Mouse (Mus musculus) frontal cortex, postnatal 10 days (tissue): Measurements from ENCODE around the gene Mreg.

Experiments
- DNase-seq, 2 experiments: peaks; one replicate each; pipeline ENCODE4 v3.0.0; 2022; ENCODE audit warnings: low spot score in 2 of 2, mixed read lengths in 1 of 2

Gene Mreg

GRCm38 (mm10) chr1:72191449-72191848 is 20.7 kb downstream of the Mreg start:
- no peak for DNase-seq

DNA sequence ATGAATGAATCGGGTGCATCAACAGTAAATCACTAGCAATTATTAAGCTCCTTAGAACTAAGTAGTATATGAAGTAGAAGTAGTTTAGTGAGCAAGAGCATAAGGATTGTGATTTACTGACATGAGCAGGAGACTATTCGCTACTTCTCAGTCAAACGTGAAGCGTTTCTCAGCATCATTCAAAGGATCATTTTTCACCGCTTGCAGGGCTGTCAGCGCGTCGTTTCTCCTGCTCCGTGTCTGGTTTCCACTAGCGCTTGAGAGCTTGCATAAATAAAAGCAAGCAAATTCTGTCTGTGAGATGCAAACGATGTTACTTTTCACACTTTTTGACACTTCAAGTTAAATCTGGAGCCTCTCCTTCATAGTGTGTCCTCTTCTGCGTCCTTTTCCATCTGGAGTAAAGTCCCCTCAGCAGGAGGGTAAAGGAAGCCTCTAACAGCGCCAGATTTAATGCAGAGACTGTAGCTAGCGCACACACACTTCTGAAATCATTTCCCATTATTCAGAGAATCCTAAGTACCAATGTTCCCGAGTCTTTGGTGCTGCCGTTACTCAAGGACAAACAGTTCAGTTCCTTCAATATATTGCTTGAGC is 23.9 kb downstream of the Mreg start:
- no peak for DNase-seq

DNA sequence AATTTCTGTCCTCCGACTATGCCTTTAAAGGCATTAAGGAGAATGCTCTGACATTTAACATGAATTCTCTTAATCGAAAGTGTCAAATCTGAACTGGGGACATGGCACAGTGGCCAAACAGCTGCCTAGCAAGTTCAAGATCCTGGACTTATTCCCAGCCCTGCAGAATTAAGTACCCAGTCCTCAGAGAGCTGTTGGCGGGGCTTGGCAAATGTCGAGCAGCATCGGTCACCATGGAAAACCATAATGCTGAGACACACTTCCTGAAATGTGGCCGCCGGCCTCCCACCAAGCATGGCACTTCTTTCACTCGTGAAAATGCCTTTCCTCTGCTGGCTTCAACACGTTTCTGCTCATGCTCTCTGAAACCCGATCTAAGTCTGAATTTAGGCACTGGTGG is 24.6 kb downstream of the Mreg start:
- DNase-seq, result no peak

DNA sequence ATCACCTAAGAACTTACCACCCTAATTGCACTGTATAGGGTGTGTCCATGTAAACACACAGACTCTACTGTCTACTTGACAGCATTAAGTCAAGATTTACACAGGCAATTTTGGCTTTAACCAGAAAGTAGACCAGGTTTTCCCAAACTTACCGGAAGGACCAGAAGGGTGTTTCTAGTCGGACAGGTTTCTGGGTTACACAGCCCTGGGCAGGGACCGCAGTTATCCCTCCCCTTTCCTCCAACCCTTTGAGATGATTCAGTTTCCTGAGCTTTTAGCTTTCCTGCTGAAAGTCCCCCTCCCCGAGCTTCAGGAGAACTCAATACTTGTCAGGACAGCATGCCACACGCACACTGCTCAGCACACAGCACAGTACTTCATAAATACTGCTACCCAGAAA is 26.0 kb downstream of the Mreg start:
- DNase-seq, result no peak

DNA sequence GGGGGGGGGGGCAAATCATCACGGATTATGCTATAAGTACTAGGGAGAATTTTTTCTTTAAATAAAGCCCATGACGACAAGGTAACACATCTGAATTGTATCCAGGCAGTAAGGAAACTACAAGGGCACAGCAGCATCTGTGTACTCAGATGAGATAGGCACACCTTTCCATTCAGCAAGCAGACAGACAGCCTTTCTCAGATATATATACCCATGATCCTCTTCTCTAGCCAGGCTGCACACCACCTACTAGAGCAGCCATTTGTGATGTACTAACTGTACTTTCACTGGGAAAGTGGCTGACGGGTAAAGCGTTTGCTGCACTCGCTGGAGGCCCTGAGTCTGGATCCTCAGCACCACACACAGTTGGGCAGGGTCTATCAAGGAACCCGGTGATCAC is 28.6 kb downstream of the Mreg start:
- no peak for DNase-seq

- no peak for DNase-seq
Measured at GRCm38 (mm10) chr1:72182930-72183499, 29.1 kb downstream of the Mreg start.

DNA sequence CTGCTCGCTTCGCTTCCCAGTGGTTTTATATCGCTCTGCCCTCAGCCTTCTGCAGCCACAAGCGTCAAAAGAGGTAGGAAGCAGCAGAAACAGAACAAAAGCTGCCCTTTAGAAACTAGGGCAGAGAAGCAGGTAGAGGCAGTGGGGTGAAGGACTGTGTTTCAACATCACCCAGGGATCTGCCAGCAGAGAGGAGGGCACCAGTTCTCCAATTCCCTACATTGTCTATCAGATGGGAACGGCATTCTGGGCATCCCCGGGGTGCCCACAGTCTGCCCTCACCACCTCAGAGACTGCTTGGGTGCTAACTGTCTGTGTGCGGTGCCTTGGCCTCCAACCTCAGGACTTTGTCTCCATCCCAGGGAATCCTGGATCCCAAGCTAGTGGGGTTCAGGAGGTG is 32.2 kb downstream of the Mreg start:
- DNase-seq, result no peak

GRCm38 (mm10) chr1:72176239-72176638 is 35.9 kb downstream of the Mreg start:
- no peak for DNase-seq

GRCm38 (mm10) chr1:72174183-72174582 is 37.9 kb downstream of the Mreg start:
- no peak for DNase-seq

DNA sequence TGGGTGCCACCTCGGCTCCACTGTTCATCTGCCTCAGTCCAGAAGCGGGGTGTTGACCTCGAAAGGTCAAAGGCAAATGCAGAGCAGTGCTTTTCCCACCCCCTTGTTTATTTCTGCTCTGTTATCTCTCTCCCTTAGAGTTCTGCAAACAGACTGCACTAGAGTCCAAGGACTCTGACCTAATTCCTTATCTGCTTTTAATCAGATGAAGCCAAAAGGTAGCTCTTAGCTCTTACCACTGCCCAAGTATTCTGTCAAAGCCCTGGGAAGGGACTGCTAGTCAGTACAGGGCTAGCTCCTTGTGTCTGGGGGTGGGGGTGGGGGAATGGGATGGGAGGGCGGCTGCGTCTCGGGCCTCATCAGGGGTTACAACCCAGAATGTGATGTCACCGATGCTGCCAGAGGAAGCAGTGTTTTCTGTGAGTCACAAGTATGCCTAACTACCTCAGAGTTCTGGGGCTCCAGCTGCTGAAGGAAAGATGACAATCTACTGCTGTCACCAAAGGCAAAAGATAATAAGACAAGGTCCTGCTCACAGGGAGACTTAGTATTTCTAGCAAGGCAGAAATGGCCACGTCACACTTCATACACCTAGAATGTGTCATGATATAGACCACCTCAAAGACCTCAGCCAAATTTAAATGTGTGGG is 38.6 kb downstream of the Mreg start:
- DNase-seq, result no peak

DNA sequence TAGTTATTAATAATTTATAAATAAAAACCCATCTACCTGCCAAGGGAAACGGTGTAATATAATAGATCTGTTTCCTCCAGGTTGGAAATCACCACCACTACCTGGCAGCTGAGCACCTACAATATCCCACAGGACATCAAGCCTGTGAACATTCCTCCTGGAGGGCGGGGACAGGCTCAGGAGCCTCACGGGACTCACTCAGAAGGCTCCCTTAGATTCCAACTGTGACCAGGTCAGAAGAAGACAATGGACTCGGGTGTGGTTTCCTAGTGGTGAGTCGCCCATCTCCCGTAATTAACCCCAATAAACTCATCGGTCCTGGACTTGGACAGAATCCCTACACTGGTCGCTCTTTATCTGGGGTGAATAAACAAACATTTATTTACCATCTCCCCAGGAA is 39.3 kb downstream of the Mreg start:
- no peak for DNase-seq

DNA sequence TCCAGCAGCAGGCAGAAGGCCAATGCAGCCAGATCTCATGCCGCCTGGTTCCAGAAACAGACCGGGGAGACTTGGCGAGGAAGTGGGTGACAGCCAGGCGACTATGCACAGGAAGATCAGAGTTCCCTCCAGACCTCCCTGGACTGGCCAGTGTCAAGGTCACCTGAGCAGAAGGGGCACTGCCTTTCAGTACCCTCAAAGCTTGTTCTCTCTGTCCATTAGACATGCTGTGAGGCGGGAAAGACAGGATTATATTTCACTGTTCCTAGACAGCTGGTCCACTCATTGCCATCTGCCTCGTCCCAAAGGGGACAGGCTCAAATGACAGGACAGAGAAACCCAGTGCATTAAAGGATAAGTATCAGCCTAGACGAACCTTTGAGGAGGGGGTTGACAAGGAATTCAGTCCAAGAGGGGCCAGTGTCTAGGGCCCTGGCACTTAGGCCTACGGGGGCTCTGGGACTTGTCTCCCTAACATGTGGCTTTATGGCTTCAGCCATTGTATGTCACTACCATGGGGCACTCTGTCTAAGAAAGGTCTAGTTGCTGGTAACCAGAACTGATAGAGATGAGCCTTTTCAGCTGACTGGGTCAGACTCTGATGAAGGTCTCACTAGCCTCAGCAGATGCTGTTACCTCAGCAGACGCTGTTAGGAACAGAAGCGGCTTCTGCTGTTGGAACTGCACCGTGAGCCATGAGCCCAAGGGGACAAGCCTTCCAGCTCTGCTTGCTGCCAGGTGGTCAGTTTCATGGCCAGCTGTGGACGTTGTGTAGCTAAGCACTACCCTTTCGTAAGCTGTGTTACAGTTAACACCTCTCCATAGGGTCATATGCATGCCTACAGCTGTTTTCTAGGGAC is 40.9 kb downstream of the Mreg start:
- DNase-seq, result no peak

GRCm38 (mm10) chr1:72167024-72167423 is 45.1 kb downstream of the Mreg start:
- no peak for DNase-seq

GRCm38 (mm10) chr1:72166468-72166814 is 45.7 kb downstream of the Mreg start:
- no peak for DNase-seq

GRCm38 (mm10) chr1:72165723-72166467 is 46.2 kb downstream of the Mreg start:
- DNase-seq, result peak in 1 of 2 experiments; percentile 16

DNA sequence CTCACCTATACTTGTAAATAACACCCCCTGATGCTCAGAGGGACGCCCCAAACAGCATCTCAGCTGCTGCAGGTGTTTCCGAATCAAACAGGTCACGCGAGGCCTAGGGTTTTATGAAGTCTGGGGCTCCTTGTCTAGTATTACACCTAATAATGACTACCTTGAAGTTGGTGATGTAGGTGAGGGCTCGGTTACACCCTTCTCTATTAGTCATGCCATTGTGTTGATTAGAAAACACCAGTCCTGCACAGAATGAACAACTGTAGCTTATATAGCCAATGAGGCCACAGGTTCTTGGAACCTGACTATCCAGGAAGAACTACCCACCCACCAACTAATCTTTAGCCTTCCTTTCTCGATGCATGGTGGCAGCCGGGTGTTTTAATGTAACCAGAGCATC is 51.8 kb downstream of the Mreg start:
- no peak for DNase-seq

- no peak for DNase-seq
Measured at GRCm38 (mm10) chr1:72145041-72145440, 67.1 kb downstream of the Mreg start.

DNA sequence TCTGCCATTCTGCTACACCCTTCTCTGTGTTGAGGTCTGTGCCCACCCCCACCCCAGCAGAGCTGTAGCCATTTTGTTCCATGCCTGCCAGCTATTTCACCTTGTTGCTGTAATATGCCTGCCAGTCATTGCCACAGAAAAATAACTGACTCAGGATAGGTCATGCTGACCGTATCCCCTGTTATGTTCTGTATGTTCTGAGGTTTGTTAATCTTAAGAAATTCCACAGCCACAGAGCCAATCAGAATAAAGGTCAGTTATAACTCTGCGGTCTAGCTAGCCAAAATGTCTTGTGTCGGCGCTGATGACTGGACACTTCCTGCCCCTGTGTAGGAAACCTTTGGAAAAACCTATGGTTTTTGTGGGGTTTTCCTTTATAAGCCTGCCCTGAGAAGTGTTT is 67.7 kb downstream of the Mreg start:
- no peak for DNase-seq

GRCm38 (mm10) chr1:72141893-72142480 is 70.1 kb downstream of the Mreg start:
- peak in 1 of 2 experiments; percentile 41 for DNase-seq

- DNase-seq, result no peak
Measured at GRCm38 (mm10) chr1:72136101-72136500, 76.0 kb downstream of the Mreg start.

DNA sequence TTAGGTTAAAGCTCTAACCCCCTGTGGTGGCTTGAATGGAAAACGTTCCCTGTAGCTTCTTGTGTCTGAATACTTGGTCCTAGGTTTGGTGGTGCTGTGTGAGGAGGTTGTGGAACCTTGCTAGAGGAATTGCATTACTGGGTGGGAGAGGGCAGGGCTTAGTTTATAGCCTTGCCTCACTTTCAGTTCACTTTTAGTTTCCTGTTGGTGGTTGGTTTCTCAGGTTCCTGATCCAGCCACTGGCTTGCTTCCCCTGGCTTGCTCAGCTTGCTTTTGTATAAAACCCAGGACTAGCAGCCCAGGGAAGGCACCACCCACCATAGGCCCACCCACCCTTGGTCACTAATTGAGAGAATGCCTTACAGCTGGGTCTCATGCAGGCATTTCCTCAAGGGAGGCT is 77.6 kb downstream of the Mreg start:
- DNase-seq, result no peak
